Mouse (Mus musculus): ENCODE data around the gene Mpv17l2. TPM values are rescaled to one million over a fixed set of nuclear protein-coding genes. Genes with fewer than 3 reads are reported as not detected.

The Mpv17l2 gene
- polyA plus RNA-seq, 1 experiment from 2014 or later, result 43.1 TPM

GRCm38 (mm10) chr8:70772890-70773289, 12.1 kb upstream of the Mpv17l2 start:
- peaks cover 34% of the 10 kb centered on the region for H3K4me1 ChIP-seq (ENCODE audit: control insufficient read depth, insufficient read depth, low read length)
- H3K4me2 ChIP-seq (replicated peaks; ENCODE audit: low read depth, low read length), result no peak overlapping the region
- no peaks in the 10 kb centered on the region for H3K27me3 ChIP-seq (ENCODE audit: control insufficient read depth, insufficient read depth, low read length)
- H3K36me3 ChIP-seq (ENCODE audit: control insufficient read depth, insufficient read depth, low read length), result peaks cover 41% of the 10 kb centered on the region
- no peaks in the 10 kb centered on the region for H3K9me3 ChIP-seq (ENCODE audit: control insufficient read depth, low read depth, low read length)
- 74% methylated on average over 9 of the region's 9 CpGs for WGBS
- no peak overlapping the region for H3K9ac ChIP-seq (replicated peaks; ENCODE audit: low read depth, low read length)
- no peak overlapping the region for H3K4me3 ChIP-seq (ENCODE audit: low read depth, low read length)
- ATAC-seq (ENCODE audit: insufficient number of reproducible peaks, insufficient read depth, low FRiP score, low read depth), result no peak
- peak overlapping the region; percentile 61 for H3K27ac ChIP-seq (ENCODE audit: low read length)

GRCm38 (mm10) chr8:70772075-70772474, 11.3 kb upstream of the Mpv17l2 start:
- Histone ChIP-seq H3K27ac (ENCODE audit: low read length) (no peak overlapping the region), H3K9ac (replicated peaks; ENCODE audit: low read depth, low read length) (no peak overlapping the region), H3K4me3 (ENCODE audit: low read depth, low read length) (no peak overlapping the region), H3K4me2 (replicated peaks; ENCODE audit: low read depth, low read length) (no peak overlapping the region), H3K4me1 (ENCODE audit: control insufficient read depth, insufficient read depth, low read length) (peaks cover 31% of the 10 kb centered on the region; the same call in 1 of the 2 replicates), H3K36me3 (ENCODE audit: control insufficient read depth, insufficient read depth, low read length) (peaks cover 43% of the 10 kb centered on the region), H3K27me3 (ENCODE audit: control insufficient read depth, insufficient read depth, low read length) (no peaks in the 10 kb centered on the region), H3K9me3 (ENCODE audit: control insufficient read depth, low read depth, low read length) (no peaks in the 10 kb centered on the region)
- 93% methylated on average over 13 of the region's 13 CpGs for WGBS
- ATAC-seq (ENCODE audit: insufficient number of reproducible peaks, insufficient read depth, low FRiP score, low read depth), result no peak

GRCm38 (mm10) chr8:70771217-70771616, 10.5 kb upstream of the Mpv17l2 start:
- peaks cover 36% of the 10 kb centered on the region; the same call in 1 of the 2 replicates for H3K4me1 ChIP-seq (ENCODE audit: control insufficient read depth, insufficient read depth, low read length)
- no peak overlapping the region for H3K27ac ChIP-seq (ENCODE audit: low read length)
- 80% methylated on average over 7 of the region's 7 CpGs for whole genome bisulfite sequencing
- no peak for ATAC-seq (ENCODE audit: insufficient number of reproducible peaks, insufficient read depth, low FRiP score, low read depth)
- peaks cover 43% of the 10 kb centered on the region for H3K36me3 ChIP-seq (ENCODE audit: control insufficient read depth, insufficient read depth, low read length)
- H3K4me3 ChIP-seq (ENCODE audit: low read depth, low read length), result no peak overlapping the region
- no peaks in the 10 kb centered on the region for H3K9me3 ChIP-seq (ENCODE audit: control insufficient read depth, low read depth, low read length)
- no peak overlapping the region for H3K4me2 ChIP-seq (replicated peaks; ENCODE audit: low read depth, low read length)
- no peak overlapping the region for H3K9ac ChIP-seq (replicated peaks; ENCODE audit: low read depth, low read length)
- H3K27me3 ChIP-seq (ENCODE audit: control insufficient read depth, insufficient read depth, low read length), result no peaks in the 10 kb centered on the region

GRCm38 (mm10) chr8:70770748-70771147, 10.0 kb upstream of the Mpv17l2 start:
- H3K36me3 ChIP-seq (ENCODE audit: control insufficient read depth, insufficient read depth, low read length), result peaks cover 43% of the 10 kb centered on the region
- ATAC-seq (ENCODE audit: insufficient number of reproducible peaks, insufficient read depth, low FRiP score, low read depth), result no peak
- H3K4me3 ChIP-seq (ENCODE audit: low read depth, low read length), result no peak overlapping the region
- WGBS, result 91% methylated on average over 13 of the region's 13 CpGs
- no peak overlapping the region for H3K9ac ChIP-seq (replicated peaks; ENCODE audit: low read depth, low read length)
- no peak overlapping the region for H3K4me2 ChIP-seq (replicated peaks; ENCODE audit: low read depth, low read length)
- H3K27ac ChIP-seq (ENCODE audit: low read length), result no peak overlapping the region
- H3K9me3 ChIP-seq (ENCODE audit: control insufficient read depth, low read depth, low read length), result no peaks in the 10 kb centered on the region
- H3K4me1 ChIP-seq (ENCODE audit: control insufficient read depth, insufficient read depth, low read length), result peaks cover 36% of the 10 kb centered on the region; the same call in 1 of the 2 replicates
- H3K27me3 ChIP-seq (ENCODE audit: control insufficient read depth, insufficient read depth, low read length), result no peaks in the 10 kb centered on the region

DNA sequence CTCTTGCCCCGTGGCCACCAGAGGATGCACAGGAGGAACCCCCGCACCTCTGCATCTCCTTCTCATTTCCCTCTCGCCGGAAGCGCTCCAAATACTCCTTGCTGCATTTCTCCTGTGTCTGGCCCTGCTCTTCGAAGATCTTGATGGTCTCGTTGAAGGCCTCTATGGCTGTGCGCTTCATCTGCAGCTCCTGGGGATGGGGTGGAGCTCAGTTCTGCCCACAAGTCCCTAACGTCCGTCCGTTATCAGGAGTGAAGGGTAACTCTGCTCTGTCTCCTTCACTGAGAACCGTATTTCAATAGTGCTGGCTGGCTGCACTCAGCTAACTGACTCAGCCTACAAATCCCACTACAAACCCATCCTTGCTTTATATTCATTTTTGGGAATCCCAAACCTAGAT, 9.1 kb upstream of the Mpv17l2 start:
- 68% methylated on average over 12 of the region's 12 CpGs for WGBS
- peaks cover 27% of the 10 kb centered on the region; the same call in 1 of the 2 replicates for H3K4me1 ChIP-seq (ENCODE audit: control insufficient read depth, insufficient read depth, low read length)

DNA sequence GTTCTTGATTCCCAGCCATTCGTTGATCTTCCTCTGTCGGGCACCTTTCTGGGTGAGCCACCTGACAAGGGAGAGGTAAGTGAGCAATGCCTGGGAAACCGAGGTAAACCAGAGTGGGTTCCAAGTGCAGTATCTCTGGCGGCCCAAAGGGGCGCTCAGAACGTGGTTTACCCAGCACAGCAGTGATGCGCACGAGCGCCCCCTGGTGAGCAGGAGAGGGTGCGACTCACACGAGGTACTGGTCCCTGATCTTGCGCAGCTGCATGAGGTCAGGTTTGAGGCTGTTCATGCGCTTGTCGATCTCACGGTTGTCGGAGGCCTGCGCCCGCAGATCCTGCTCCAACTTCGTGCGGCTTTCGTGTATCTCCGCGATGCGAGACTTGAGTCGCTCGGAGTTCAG, 8.6 kb upstream of the Mpv17l2 start:
- ATAC-seq (ENCODE audit: insufficient number of reproducible peaks, insufficient read depth, low FRiP score, low read depth), result peak; percentile 71
- no peaks in the 10 kb centered on the region for H3K27me3 ChIP-seq (ENCODE audit: control insufficient read depth, insufficient read depth, low read length)
- peaks cover 35% of the 10 kb centered on the region for H3K36me3 ChIP-seq (ENCODE audit: control insufficient read depth, insufficient read depth, low read length)
- H3K4me2 ChIP-seq (replicated peaks; ENCODE audit: low read depth, low read length), result no peak overlapping the region
- H3K9me3 ChIP-seq (ENCODE audit: control insufficient read depth, low read depth, low read length), result no peaks in the 10 kb centered on the region
- H3K9ac ChIP-seq (replicated peaks; ENCODE audit: low read depth, low read length), result no peak overlapping the region
- H3K27ac ChIP-seq (ENCODE audit: low read length), result no peak overlapping the region
- no peak overlapping the region for H3K4me3 ChIP-seq (ENCODE audit: low read depth, low read length)
- 7% methylated on average over 26 of the region's 26 CpGs for WGBS
- H3K4me1 ChIP-seq (ENCODE audit: control insufficient read depth, insufficient read depth, low read length), result peaks cover 23% of the 10 kb centered on the region; the same call in 1 of the 2 replicates

More for the DNA sequence above, 9.1 kb upstream of the Mpv17l2 start:
- Histone ChIP-seq H3K9ac (replicated peaks; ENCODE audit: low read depth, low read length) (no peak overlapping the region), H3K4me2 (replicated peaks; ENCODE audit: low read depth, low read length) (no peak overlapping the region), H3K27ac (ENCODE audit: low read length) (no peak overlapping the region), H3K27me3 (ENCODE audit: control insufficient read depth, insufficient read depth, low read length) (no peaks in the 10 kb centered on the region), H3K36me3 (ENCODE audit: control insufficient read depth, insufficient read depth, low read length) (peaks cover 40% of the 10 kb centered on the region), H3K9me3 (ENCODE audit: control insufficient read depth, low read depth, low read length) (no peaks in the 10 kb centered on the region), H3K4me3 (ENCODE audit: low read depth, low read length) (no peak overlapping the region)
- ATAC-seq (ENCODE audit: insufficient number of reproducible peaks, insufficient read depth, low FRiP score, low read depth), result no peak

DNA sequence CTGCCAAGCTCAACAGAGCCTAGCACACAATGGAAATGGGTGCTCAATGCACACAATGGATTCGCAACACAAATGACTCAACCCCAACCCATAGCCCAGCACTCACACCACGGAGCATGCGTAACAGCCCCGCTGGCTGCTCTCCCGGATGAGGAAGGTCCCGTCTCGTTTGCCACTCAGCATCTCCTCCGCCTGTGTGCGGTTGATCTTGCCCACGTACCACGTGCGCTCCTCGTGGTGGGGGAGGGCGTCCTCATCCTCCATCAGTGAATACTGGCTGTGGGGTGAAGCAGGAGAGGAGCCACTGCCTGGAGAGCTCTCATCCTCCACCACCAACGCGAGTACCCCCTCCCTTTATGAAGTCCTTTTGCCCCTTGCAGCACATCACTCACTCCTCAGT, 8.2 kb upstream of the Mpv17l2 start:
- Histone ChIP-seq H3K36me3 (ENCODE audit: control insufficient read depth, insufficient read depth, low read length) (peaks cover 32% of the 10 kb centered on the region), H3K4me3 (ENCODE audit: low read depth, low read length) (no peak overlapping the region), H3K9ac (replicated peaks; ENCODE audit: low read depth, low read length) (no peak overlapping the region), H3K4me1 (ENCODE audit: control insufficient read depth, insufficient read depth, low read length) (peaks cover 19% of the 10 kb centered on the region; the same call in 1 of the 2 replicates), H3K27me3 (ENCODE audit: control insufficient read depth, insufficient read depth, low read length) (no peaks in the 10 kb centered on the region), H3K9me3 (ENCODE audit: control insufficient read depth, low read depth, low read length) (no peaks in the 10 kb centered on the region), H3K27ac (ENCODE audit: low read length) (no peak overlapping the region), H3K4me2 (replicated peaks; ENCODE audit: low read depth, low read length) (no peak overlapping the region)
- ATAC-seq (ENCODE audit: insufficient number of reproducible peaks, insufficient read depth, low FRiP score, low read depth), result no peak
- 86% methylated on average over 16 of the region's 16 CpGs for WGBS

- Histone ChIP-seq H3K9me3 (ENCODE audit: control insufficient read depth, low read depth, low read length) (no peaks in the 10 kb centered on the region), H3K4me2 (replicated peaks; ENCODE audit: low read depth, low read length) (no peak overlapping the region), H3K4me3 (ENCODE audit: low read depth, low read length) (no peak overlapping the region), H3K27me3 (ENCODE audit: control insufficient read depth, insufficient read depth, low read length) (no peaks in the 10 kb centered on the region), H3K27ac (ENCODE audit: low read length) (no peak overlapping the region), H3K36me3 (ENCODE audit: control insufficient read depth, insufficient read depth, low read length) (peaks cover 32% of the 10 kb centered on the region), H3K4me1 (ENCODE audit: control insufficient read depth, insufficient read depth, low read length) (peaks cover 13% of the 10 kb centered on the region; the same call in 1 of the 2 replicates), H3K9ac (replicated peaks; ENCODE audit: low read depth, low read length) (no peak overlapping the region)
- 95% methylated on average over 32 of the region's 32 CpGs for WGBS
- ATAC-seq (ENCODE audit: insufficient number of reproducible peaks, insufficient read depth, low FRiP score, low read depth), result no peak
Measured at GRCm38 (mm10) chr8:70768231-70768776, 7.6 kb upstream of the Mpv17l2 start.

- Histone ChIP-seq H3K4me3 (ENCODE audit: low read depth, low read length) (no peak overlapping the region), H3K27ac (ENCODE audit: low read length) (no peak overlapping the region), H3K9ac (replicated peaks; ENCODE audit: low read depth, low read length) (no peak overlapping the region), H3K4me1 (ENCODE audit: control insufficient read depth, insufficient read depth, low read length) (peaks cover 6% of the 10 kb centered on the region; the same call in 1 of the 2 replicates), H3K4me2 (replicated peaks; ENCODE audit: low read depth, low read length) (no peak overlapping the region), H3K27me3 (ENCODE audit: control insufficient read depth, insufficient read depth, low read length) (no peaks in the 10 kb centered on the region), H3K36me3 (ENCODE audit: control insufficient read depth, insufficient read depth, low read length) (peaks cover 32% of the 10 kb centered on the region), H3K9me3 (ENCODE audit: control insufficient read depth, low read depth, low read length) (no peaks in the 10 kb centered on the region)
- no peak for ATAC-seq (ENCODE audit: insufficient number of reproducible peaks, insufficient read depth, low FRiP score, low read depth)
- WGBS, result 83% methylated on average over 6 of the region's 6 CpGs
Measured at GRCm38 (mm10) chr8:70767503-70767902, 6.8 kb upstream of the Mpv17l2 start.
